Mouse (Mus musculus) frontal cortex, postnatal 36 days (tissue): Measurements from ENCODE around the gene Tmem158.
A peak's percentile ranks its signal among the peaks of the same experiment; 100 is the strongest.

Experiments
- DNase-seq, 2 experiments: peaks; one replicate each; pipeline ENCODE4 v3.0.0; 2022; ENCODE audit warnings: low spot score in 2 of 2

Gene Tmem158

GRCm38 (mm10) chr9:123260611-123261021 lies at the start of gene Tmem158:
Gene Tmem158 (minus strand): TSS chr9:123260764.
- DNase-seq: peak in 1 of 2 experiments; percentile 83

GRCm38 (mm10) chr9:123309685-123310365 lies 49.3 kb upstream of the Tmem158 start:
- DNase-seq: no peak

DNA sequence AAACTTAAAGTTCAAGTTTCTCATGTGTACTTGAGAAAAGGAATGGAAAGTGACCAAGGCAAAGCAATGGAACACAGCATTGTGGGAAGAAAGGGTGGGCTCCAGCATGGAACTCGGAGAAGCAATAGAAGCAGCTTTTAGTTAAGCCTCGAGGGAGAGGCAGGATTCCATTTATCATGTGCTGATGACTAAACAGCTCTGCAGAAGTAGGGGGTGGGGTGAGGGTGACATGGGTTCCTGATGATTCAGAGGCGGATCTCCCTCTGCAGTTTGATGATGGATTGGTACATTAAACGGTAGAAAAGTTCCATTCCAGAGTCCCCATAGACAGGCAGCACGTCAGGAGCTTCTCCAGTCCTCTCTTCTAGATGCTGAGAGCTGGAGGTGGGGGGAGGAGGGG lies 48.5 kb upstream of the Tmem158 start:
- DNase-seq: peak in 1 of 2 experiments; percentile 13

- no peak for DNase-seq
Observed at GRCm38 (mm10) chr9:123304917-123305316, 44.4 kb upstream of the Tmem158 start.

DNA sequence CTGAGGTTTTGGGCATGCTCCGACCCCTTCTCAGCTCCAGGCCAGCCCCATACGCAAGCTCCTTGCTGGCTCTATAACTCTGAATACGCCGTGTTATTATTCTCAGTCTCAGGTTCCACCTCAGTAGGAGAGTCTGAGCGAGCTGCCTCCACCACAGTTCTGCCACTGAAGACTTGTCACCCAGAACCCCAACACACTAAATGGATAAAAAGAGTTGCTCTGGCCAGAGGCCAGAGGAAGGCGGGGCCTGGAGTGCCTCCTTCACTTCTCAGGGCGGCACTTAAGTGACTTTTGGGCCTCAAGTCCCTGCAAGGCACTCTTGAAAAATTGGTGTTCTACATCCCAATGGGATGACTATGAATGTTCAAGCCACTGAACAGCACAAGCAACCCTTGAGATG lies 43.4 kb upstream of the Tmem158 start:
- DNase-seq: no peak

DNA sequence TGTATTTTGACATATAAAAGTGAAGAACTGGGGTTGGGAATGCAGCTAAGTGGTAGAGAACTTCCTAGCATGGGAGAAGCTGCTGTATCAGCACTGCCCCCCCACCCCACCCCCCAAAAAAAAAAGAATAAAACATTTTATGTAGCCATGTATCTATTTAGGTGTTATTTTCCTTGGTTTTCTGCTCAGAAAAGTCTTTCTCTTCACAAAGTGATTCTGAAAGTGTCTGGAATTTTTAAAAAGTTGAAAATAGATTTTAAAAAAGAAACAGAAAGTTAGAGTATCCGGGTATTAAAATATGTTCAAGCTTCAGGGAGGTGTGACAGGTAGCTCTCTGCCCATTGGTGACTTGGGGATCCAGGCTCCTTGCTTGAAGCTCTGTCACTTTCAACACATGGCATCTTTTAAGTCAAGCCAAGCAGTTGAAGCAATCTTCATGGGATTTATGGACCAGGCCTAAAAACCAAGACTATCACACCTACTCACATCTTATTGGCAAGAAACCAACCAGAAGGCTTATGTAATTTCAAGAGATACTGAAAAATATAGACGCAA lies 42.3 kb upstream of the Tmem158 start:
- no peak for DNase-seq

DNA sequence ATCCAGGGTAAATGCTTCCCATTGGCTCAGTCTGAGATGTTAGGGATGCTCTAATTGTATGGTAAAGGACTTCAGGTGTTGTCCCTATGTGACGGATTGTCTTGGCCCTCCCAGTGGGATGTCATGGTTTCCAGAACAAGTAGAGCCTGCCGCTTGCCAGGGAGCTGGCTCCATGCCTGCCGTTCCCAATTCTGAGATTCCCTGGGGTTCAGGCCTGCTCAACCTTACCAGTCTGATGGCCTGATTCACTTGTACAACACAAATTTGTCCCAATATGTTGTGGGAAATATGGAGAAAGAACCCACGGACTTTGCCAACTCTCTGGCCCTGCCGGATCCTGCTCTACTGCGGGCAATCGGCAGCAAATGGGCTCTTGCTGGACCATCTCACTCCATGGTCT lies 37.3 kb upstream of the Tmem158 start:
- DNase-seq: no peak

DNA sequence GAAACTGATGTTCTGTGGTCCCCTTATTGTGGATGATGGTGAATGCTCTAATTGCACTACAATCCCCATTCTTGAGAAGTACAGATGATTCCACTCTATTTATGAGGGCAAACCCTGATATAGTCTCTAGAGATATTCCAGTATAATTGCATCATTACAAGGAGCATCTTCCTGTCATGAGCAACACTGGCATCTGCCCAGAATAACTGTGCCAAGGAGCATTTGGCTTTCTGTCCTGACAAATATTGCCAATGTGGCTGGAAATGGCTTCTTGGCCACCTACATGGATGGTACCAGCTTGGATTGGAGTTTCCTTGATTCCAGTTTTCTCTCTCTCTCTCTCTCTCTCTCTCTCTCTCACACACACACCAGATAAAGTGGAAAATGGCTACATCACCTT lies 35.7 kb upstream of the Tmem158 start:
- no peak for DNase-seq

- DNase-seq: no peak
Observed at GRCm38 (mm10) chr9:123294581-123294980, 34.0 kb upstream of the Tmem158 start.

DNA sequence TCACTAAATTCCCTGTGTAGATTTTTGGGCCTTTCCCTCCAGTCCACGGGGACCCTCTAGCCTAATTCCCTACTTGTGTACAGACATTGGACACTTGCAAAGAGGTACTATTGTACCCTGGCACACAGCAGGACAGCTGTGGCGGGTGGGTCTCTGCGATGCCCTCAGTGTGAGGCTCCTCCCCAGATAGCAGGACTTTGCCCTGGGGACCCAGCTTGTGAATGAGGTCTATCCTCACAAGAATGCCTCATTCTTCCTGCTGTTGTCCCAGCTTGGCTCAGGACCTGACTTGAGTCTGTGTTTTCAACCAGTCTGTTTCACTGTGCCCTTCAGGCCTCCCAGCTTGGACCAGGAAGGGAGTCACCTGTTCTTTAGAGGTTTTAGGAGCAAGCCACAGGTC lies 27.8 kb upstream of the Tmem158 start:
- DNase-seq: no peak

GRCm38 (mm10) chr9:123285623-123286022 lies 25.1 kb upstream of the Tmem158 start:
- DNase-seq: no peak

DNA sequence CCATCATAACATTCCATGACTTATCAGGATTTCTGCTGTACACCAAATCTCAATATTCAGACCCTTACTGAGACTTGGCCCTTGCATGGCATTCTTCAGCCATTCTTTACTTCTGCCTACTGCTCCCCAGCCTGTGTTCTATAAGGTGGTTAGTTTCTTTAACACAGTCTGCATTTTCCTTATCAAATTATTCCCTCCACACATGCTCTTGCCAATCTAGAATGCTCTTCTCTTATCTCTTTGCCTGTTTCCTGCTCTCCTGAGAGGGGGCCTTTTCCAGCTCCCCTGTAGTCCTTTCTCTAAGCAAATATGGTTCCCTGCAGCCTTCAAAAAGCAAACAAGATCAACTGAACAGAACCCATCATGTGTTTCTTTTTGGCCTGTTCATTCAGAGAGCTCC lies 20.2 kb upstream of the Tmem158 start:
- DNase-seq: no peak

DNA sequence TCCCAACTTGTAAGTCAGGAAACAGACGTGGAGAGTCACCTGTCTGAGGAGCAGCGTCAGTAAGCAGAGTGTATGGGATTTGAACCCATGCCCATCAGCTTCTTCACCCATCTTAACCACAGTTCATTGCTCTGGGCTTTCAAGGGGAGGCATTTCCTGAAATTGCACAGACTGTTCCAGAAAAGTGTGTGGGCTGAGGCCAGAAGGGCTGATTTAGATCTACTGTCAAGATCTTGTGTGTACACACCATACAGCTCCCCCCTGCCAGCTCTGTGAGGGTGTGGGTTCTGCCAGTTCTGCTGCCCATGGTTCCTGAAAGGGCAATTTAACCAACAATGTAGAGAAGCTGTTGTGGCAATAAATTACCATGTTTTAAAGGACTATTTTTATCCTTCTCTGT lies 17.4 kb upstream of the Tmem158 start:
- no peak for DNase-seq

DNA sequence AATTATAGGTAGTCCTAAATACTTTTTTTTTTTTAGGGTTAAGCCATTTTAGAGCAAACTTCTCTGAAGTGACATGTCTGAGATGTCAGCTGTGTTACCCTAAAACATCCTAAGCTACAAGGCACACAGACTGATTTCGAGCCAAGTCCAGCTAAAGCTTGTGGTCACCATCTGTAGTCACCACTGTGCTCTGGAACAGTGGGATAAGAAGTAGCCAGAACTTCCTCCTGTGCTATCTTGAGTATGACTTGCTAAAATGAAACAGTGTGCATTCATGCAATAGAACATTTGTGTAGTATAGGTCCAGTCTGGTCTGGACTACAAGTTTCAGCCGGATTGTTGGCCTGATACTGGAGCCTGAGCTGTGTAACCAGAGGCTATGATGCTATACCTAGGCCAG lies 14.8 kb upstream of the Tmem158 start:
- DNase-seq: no peak

DNA sequence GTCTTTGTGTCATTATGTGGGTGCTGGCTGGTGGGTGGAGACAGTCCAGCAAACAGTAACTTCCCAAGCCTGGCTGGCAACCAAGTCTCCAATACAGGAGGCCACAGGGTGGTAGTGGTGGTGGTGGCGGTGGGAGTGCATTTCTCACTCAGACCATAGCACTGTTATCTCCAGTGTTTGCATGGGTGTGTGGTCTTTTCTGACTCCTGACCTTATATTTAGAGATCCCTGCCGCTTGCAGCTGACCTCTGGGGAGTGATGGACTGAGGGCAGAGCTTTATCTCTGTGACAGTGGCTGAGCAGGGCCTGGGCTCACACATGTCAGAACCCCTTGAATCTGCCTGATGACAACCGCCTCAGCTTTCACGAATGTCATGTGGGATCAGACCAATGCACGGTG lies 14.1 kb upstream of the Tmem158 start:
- no peak for DNase-seq

DNA sequence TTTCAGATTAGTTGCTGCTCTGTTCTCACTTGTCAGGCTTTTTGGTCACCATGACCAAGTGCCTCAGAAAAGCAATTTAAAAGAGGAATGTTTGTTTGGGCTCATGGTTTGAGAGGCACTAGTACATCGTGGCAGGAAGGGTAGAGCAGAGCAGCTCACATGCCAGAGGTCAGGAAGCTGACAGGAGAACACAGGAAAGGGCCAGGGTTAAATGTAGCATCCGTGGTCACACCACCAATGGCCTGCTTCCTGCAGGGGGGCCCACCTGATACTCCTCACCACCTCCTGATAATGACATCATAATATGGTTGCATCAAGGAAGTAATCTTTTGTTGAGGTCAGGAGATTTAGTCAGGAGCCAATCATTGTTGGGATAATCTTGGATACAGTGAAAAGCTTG lies 13.3 kb upstream of the Tmem158 start:
- no peak for DNase-seq

DNA sequence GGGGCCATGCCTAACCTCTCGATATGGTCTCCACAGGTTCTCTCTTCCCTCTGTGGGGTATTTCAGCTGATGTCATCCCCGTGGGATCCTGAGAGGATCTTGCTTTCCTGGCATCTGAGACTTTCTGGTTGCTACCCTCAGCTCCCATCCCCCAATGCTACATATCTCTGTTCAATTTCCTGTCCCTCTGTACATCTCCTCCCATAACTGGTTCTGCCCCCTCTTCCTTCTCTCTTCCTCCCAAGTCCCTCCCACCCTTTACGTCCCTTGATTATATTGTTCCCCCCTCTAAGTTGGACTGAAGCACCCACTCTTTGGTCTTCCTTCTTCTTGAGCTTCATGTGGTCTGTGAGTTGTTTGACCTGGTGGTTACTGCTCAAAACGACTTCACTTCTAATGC lies 11.0 kb upstream of the Tmem158 start:
- DNase-seq: no peak

GRCm38 (mm10) chr9:123269906-123270558 lies 9.5 kb upstream of the Tmem158 start:
- DNase-seq: no peak

DNA sequence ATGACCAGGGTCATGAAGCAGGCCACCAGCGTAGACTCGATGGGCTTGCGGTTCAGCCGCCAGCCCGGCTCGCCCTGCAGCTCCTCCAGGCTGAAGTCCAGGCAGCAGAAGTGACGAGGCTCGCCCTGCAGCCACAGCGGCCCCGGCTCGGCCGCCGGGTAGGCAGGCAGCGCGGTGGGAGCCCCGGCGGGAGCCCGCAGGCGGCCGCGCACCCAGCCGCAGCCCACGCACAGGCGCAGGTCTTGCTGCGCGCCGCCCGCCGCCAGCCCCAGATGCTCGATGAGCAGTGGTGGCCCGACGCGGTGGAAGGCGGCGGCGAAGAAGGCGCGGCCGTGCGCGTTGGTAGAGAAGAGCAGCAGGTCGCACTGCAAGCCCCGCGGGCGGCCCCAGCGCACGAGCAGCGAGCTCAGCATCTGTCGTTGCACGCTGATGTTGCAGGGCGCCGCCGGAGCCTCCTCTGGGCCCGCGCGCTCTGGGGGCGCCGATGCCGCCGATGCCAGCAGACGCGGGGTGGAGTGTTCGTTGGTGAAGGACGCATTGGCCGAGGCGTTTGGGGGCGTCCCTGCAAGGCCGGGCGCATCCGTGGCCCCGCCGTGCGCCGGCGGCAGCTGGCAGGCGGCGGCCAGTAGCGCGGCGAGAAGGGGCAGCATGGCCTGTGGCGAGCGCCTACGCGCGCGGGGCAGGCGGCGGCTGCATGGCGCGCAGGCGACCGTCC lies 511 bp downstream of the Tmem158 start:
- DNase-seq: peak; percentile 64 to 81

GRCm38 (mm10) chr9:123259461-123259895 lies 1.1 kb downstream of the Tmem158 start:
- DNase-seq: peak in 1 of 2 experiments; percentile 28

DNA sequence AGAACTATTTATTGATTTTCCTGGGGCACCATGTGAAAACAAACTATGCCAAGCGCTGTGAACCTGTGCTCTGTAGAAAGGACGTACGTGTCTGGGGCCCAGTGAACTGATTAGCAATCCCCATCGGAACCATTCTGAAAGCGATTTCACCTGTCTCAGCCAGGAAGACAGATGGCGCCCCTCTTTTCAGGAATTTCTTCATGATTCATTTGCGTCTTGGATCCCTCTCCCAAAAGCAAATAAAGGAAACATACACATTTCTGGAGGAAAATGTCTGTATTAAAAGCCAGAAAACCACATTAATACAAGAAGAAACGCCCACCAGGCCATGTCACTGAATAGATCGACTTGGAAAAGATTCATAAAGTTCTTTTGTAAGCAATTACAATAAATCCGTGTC lies 1.8 kb downstream of the Tmem158 start:
- DNase-seq: peak in 1 of 2 experiments; percentile 30

DNA sequence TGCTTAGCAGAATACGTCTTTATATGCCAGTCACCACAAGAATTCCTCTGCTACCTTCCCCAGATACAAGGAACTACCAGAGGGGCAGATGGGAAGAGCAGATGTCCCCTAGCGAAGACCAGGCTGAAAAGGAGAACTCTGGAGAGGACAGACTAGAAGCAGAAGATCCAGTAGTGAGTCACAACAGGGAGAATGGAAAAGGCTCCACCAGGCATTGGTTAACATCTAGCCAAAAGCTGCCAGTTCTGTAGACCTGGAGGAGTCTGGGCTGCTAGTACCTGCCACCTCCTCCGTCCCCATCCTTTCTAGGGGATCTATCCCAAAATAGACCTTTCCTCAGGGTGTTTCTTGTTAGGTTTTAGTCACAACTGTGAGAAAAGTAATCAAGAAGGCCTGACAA lies 4.8 kb downstream of the Tmem158 start:
- no peak for DNase-seq

DNA sequence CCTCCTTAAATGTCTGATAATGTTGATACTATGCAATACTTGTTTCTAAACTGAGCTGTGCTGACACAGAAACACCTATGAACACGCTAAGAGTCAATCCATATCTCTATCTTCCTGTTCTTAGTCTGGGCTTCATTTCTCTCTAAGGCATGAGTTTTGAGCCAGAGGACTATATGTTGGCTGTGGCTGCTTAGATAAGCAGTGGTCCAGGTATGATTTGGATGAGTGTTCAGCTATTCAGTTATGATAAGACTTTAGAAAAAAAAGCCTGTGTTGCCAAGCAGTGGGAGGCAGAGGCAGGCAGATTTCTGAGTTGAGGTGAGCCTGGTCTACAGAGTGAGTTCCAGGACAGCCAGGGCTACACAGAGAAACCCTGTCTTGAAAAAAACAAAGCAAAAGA lies 12.6 kb downstream of the Tmem158 start:
- no peak for DNase-seq
